Mouse (Mus musculus) left cerebral cortex, postnatal 10 days (tissue): ENCODE measurements around the gene Bcor. TPM values are rescaled to one million over a fixed set of nuclear protein-coding genes. Genes with fewer than 3 reads are reported as not detected.

ENCODE experiments used
- DNase-seq, 2 experiments: peaks; one replicate each; pipeline ENCODE4 v3.0.0; 2021 to 2022; ENCODE audit warnings: low spot score in 2 of 2, mixed read lengths in 1 of 2; ENCODE audit errors: extremely low spot score in 1 of 2
- intact Hi-C: fragments of 180-260 bp; cut with DNase I; formaldehyde crosslinking; loops from one replicate; pipeline ENCODE4 v1.15.1; 2025
- total RNA-seq, 2 experiments: library from RNA; stranded (reverse); gene quantifications; 2 replicates each; pipeline ENCODE4 v1.2.3; 2021

The Bcor gene
- total RNA-seq = 10 to 100 TPM; 24.8 to 25.8 TPM

DNA sequence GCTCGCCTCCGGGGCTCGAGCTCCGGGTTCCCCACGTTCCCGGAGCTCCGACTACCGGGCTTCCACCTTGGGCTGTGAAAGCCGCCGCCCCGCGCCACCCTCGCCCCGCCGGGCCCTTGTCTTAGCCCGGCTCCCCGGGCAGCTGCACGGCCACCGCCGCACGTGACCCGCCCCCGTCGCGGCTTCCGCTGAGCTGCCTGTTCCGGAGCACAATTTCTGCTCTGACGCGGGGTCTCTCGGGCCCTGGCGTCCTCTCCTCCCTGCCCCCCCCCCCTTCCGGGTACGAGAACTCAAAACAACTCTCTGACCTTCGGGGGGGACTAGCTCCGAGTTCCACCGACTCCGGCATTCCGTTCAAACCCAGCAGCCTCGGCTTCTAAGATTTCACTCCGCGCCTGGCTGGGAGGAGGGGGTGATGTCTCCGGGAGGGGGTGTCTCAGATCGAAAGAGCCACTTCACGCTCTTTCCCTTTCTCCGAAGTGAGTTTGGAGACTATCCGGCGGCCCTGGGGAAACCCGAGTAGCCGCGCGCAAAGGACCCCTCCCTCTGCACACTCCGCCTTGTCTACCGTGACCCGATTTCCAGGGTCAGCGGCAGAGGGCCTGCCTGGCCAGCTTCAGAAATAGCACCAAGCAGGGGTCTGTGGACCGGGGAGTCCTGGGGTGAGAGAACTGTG lies at the start of gene Bcor:
TSS of gene Bcor (minus strand) at position 375 of the 676 bp plus-strand sequence.
- peak in 1 of 2 experiments; percentile 84 for DNase-seq

GRCm38 (mm10) chrX:12202951-12203350 lies 42.8 kb upstream of the Bcor start:
- intact Hi-C loops = no loop called here
- DNase-seq = no peak

More for the DNA sequence above, at the start of gene Bcor:
- intact Hi-C loops = no loop called here

DNA sequence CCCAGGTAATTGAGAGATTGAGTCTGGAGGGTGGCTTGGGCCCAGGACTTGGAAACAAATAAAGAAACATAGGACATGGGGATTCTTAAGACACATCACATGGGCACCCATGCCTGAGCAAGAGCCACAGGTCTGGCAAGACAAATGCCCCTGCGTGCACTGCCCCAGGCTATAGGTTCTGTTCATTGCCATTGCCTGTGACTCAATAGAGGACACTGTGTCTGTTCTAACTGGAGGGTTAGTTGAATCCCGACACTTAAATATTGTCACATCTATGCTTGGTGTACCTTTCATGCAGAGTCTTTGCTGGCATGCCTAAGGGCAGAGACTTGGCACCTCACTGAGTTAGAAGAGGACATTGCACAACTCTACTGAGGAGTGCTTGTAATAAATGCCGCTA lies 41.0 kb upstream of the Bcor start:
- no peak for DNase-seq

GRCm38 (mm10) chrX:12195234-12195919 lies 35.2 kb upstream of the Bcor start:
- intact Hi-C loops = no loop called here
- DNase-seq = peak; percentile 4 to 46

More for the DNA sequence above, 41.0 kb upstream of the Bcor start:
- intact Hi-C loops = no loop called here

DNA sequence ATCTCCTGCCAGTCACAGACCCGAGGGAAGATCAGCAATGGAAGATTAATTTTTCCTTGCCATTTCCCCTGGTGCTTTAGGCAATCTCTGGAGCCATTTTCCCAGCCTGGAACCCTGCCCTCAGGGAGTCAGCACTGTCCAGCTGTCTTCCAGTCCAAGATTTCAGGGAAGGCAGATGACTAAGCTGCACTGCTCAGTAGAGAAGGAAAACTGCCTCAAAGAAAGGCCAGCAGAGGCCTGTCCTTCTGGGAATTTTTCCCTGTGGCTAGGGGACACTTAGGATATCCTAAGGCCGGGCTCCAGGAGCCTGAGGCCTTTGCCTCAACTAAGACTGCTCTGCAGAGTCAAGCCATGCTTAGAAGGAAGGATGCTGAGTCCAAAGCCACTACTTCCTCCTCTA lies 32.2 kb upstream of the Bcor start:
- no peak for DNase-seq

DNA sequence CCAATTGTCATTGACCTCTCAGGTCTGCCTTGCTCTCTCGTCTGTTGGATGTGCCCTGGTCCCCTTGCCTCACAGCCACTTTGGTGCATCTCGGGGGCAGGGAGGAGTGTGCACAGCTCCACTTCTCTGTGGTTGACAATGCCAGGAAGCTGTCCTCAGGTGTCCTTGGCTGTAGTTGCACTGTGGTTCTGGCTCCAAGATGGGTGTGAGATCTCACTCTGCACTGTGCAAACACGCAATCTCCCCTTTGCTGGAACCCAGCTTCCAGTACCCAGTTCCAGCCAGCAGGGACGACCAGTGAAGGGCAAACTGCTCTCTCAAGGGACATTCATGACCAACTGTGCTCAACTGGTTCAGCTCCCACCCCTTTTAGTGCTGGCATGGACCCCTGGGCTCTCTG lies 29.4 kb upstream of the Bcor start:
- intact Hi-C loops = no loop called here
- no peak for DNase-seq

More for the DNA sequence above, 32.2 kb upstream of the Bcor start:
- intact Hi-C loops = no loop called here

- intact Hi-C loops = no loop called here
Measured at GRCm38 (mm10) chrX:12175198-12175960, 15.2 kb upstream of the Bcor start.

GRCm38 (mm10) chrX:12170128-12170527 lies 10.0 kb upstream of the Bcor start:
- intact Hi-C loops = no loop called here
- DNase-seq = no peak

More at GRCm38 (mm10) chrX:12175198-12175960, 15.2 kb upstream of the Bcor start:
- no peak for DNase-seq

GRCm38 (mm10) chrX:12164591-12165529 lies 4.7 kb upstream of the Bcor start:
- intact Hi-C loops = no loop called here
- DNase-seq = peak in 1 of 2 experiments; percentile 24

DNA sequence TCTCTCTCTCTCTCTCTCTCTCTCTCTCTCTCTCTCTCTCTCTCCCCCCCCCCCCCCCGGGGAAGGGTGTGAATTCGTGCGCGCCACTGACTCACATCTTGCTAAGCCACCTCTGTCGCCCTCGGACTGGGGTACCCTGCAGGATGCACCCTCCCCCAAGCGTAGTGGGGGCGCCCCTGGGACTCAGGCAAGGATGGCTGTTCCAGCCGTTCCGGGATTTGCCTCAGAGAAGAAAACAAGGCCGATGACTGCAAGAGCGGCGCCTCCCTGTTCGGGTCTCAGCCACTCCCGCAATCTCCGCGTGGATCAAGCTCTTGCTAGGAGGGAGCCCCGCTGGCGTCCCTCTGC lies 647 bp downstream of the Bcor start:
- DNase-seq = peak in 1 of 2 experiments; percentile 62
- intact Hi-C loops = no loop called here

GRCm38 (mm10) chrX:12158821-12159533 lies 1.2 kb downstream of the Bcor start:
- peak in 1 of 2 experiments; percentile 49 for DNase-seq
- intact Hi-C loops = no loop called here

GRCm38 (mm10) chrX:12158244-12158820 lies 1.8 kb downstream of the Bcor start:
- peak in 1 of 2 experiments; percentile 77 for DNase-seq
- intact Hi-C loops = no loop called here

DNA sequence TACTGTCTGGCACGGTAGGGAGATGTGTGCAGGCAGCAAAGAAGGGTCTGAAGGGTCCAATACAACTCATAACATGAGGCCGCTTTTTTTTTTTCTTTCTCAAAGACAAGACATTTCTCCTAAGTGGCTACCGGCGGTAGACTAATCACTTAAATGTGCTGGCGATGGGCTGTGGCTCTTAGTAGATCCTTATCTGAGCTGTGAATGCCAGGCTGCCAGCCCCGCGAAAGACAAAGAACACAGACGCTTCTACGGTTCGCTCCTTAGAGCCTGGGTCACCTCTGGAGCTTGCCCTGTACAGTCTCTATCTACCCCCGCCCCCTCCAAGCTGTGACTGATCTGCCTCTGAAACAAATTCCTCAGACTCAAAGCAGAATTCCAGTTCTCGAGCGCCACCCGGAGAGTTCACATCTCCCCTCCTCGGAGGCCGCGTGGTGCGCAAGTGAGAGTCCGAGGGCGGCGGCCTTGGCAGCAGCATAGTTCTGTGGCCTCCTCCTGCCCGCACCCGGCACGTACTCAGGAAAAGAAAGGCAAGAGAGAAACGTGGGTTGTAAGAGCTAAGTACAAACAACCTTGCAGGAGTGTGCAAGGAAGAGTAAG lies 2.7 kb downstream of the Bcor start:
- intact Hi-C loops = no loop called here
- DNase-seq = peak in 1 of 2 experiments; percentile 63

DNA sequence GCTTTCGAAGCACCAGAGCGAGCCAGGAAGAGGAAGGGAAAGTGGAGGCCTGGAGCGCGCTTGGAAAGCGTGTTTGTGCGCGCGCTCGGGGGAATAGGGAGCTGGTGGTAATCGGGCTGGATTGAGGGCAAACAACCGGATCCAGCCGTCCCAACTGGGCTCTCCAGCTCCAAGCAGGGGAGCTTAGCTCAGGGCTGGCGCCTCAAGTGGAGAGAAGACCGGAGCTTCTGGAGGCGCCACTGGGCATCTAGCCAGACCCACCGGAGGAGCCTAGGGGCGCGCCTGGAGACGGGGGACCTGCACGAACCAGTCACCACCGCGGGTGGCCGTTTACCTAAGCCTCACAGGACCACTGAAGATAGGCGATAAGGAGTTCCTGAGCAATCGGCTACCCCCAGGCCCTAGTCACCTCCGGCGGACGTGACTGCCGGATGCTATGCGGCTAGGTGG lies 4.3 kb downstream of the Bcor start:
- DNase-seq = peak in 1 of 2 experiments; percentile 73
- intact Hi-C loops = no loop called here

DNA sequence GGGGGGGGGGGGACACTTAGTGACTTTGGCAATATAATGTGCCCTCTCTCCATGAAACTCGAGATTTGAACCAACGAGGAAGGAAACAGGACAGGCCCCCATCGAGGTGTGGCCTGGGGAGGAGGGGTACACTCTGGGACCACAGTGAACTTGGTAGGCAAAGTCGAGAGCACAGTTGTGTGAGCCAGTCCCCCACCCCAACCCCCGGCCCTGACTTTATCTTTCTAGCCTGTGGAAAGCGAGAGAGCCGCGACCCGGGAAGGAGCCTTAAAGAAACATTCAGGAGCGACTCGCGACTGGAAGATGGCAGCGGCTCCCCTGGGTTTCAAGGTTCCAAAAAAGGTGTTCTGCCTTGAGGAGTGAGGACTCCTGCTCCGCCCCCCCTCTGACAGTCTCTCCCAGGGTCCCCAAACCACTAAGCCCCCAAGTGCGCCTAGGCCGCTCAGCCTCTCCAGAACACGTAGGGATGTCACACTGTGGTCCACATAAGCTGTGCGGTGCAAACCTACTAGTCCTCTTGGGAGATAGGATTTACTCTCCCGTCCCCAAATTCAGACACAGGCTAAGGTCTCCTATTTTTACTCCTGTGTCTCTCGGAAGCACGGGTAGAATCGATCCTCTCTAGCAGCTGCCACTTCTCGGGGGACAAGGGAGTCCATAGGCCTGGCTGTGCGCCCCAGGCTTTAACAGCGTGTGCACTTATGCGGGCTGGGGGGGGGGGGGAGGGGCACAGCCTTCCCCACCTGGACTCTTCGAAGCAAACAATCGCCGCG lies 4.9 kb downstream of the Bcor start:
- no peak for DNase-seq
- intact Hi-C loops = no loop called here
